Mouse (Mus musculus): ENCODE data around the gene Rad51b. TPM values are rescaled to one million over a fixed set of nuclear protein-coding genes. Genes with fewer than 3 reads are reported as not detected.

The Rad51b gene
- total and polyA plus RNA-seq, 3 experiments: 6.5 to 8.6 (median 8.5) TPM

- no peak for TF ChIP-seq HCFC1 (IDR thresholded peaks at IDR 0.05; ENCODE audit: low read depth, low read length)
- TF ChIP-seq MAX (IDR thresholded peaks at IDR 0.05; ENCODE audit: low read length): no peak
- no peak for TF ChIP-seq UBTF (IDR thresholded peaks at IDR 0.05; ENCODE audit: low read depth, low read length)
- no peak for TF ChIP-seq TBP (conservative IDR thresholded peaks at IDR 0.05; ENCODE audit: low read depth, low read length)
- TF ChIP-seq EP300 (IDR thresholded peaks at IDR 0.05; ENCODE audit: low read length): no peak
- Histone ChIP-seq H3K27ac (ENCODE audit: insufficient read depth, low read depth) (no peak overlapping the region), H3K36me3 (replicated peaks in 1 of 2; ENCODE audit: control insufficient read depth in 1 of 2, insufficient read depth in 1 of 2, low read length in 1 of 2) (no peaks in the 10 kb centered on the region), H3K4me2 (ENCODE audit: insufficient read depth, low read depth, poor library complexity, severe bottlenecking) (no peak overlapping the region), H3K4me3 (replicated peaks in 1 of 3; ENCODE audit: low read depth in 2 of 3, low read length in 2 of 3, poor library complexity in 1 of 3) (no peak overlapping the region), H3K4me1 (ENCODE audit: control insufficient read depth in 1 of 2, insufficient read depth in 2 of 2) (peaks cover 2 to 18% of the 10 kb centered on the region in 2 experiments; a peak in 3 of 4 replicates), H3K9me3 (replicated peaks; ENCODE audit: low read length) (peaks cover 16% of the 10 kb centered on the region), H3K79me2 (replicated peaks; ENCODE audit: control insufficient read depth, extremely low read depth, insufficient read depth, poor library complexity, severe bottlenecking) (no peaks in the 10 kb centered on the region), H3K9ac (ENCODE audit: insufficient read depth, low read depth) (no peak overlapping the region), H3K27me3 (replicated peaks) (no peaks in the 10 kb centered on the region)
- dilution Hi-C loops (cut with MboI; ENCODE audit: extremely low pct_ligation_motif_present, extremely low pct_unique_long_range_greater_than_20kb, low sequenced_read_pairs) (no loop called here), in situ Hi-C loops (cut with MboI; ENCODE audit: low pct_ligation_motif_present, low pct_unique_long_range_greater_than_20kb, low sequenced_read_pairs) (no loop called here)
- DNase-seq (ENCODE audit: extremely low read depth): peak; percentile 23
These were observed 427.8 kb downstream of the Rad51b start for GRCm38 (mm10) chr12:79724875-79725274.

DNA sequence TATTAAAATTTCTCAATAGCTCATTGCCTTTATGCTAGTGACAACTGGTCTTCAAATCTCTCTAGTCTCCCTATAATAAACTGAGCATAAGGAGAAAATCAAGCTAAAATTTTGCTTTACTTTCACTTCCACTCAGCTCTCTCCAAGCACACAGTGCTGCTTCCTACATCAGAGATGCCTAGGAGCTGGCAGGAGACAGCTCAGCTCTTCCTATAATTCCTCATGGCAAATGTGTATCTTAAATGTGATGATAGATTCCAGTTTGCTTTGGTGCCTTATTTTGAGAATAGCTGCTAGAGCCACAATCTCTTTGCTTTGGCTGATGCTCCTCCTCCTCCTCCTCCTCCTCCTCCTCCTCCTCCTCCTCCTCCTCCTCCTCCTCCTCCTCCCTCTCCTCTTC is 428.6 kb downstream of the Rad51b start:
- TF ChIP-seq MAFK (IDR thresholded peaks at IDR 0.05; ENCODE audit: insufficient replicate concordance, low read length): no peak
- no peak for TF ChIP-seq ZKSCAN1 (IDR thresholded peaks at IDR 0.05; ENCODE audit: borderline replicate concordance, low read depth, low read length)
- no peak for TF ChIP-seq HCFC1 (IDR thresholded peaks at IDR 0.05; ENCODE audit: low read depth, low read length)
- no peak for TF ChIP-seq TBP (conservative IDR thresholded peaks at IDR 0.05; ENCODE audit: low read depth, low read length)
- no peak for TF ChIP-seq NRF1 (IDR thresholded peaks at IDR 0.05; ENCODE audit: low read depth, low read length)
- TF ChIP-seq POLR2AphosphoS2 (IDR thresholded peaks at IDR 0.05; ENCODE audit: low read depth, low read length): no peak
- TF ChIP-seq ETS1 (conservative IDR thresholded peaks at IDR 0.05; ENCODE audit: low read depth, low read length): no peak
- TF ChIP-seq NELFE (IDR thresholded peaks at IDR 0.05; ENCODE audit: low read depth, low read length): no peak
- no peak for TF ChIP-seq ZNF384 (IDR thresholded peaks at IDR 0.05; ENCODE audit: low read depth, low read length)
- TF ChIP-seq RCOR1 (conservative IDR thresholded peaks at IDR 0.05; ENCODE audit: low read depth, low read length): no peak
- TF ChIP-seq CTCF (conservative IDR thresholded peaks at IDR 0.05 in 1 of 2, IDR thresholded peaks at IDR 0.05 in 1 of 2; ENCODE audit: low read depth in 2 of 2, low read length in 2 of 2): no peak
- no peak for TF ChIP-seq JUN (IDR thresholded peaks at IDR 0.05; ENCODE audit: insufficient read depth, low read depth, low read length)
- no peak for TF ChIP-seq IRF4 (IDR thresholded peaks at IDR 0.05; ENCODE audit: low read depth, low read length)
- TF ChIP-seq E2F4 (IDR thresholded peaks at IDR 0.05; ENCODE audit: insufficient replicate concordance, low read depth, low read length): no peak
- in situ Hi-C loops (cut with MboI; ENCODE audit: low pct_ligation_motif_present, low pct_unique_long_range_greater_than_20kb, low sequenced_read_pairs) (no loop called here), dilution Hi-C loops (cut with MboI; ENCODE audit: extremely low pct_ligation_motif_present, extremely low pct_unique_long_range_greater_than_20kb, low sequenced_read_pairs) (no loop called here)
- no peaks in the 10 kb centered on the region for H3K27me3 ChIP-seq (replicated peaks)
- no peaks in the 10 kb centered on the region for H3K79me2 ChIP-seq (replicated peaks; ENCODE audit: control insufficient read depth, extremely low read depth, insufficient read depth, poor library complexity, severe bottlenecking)
- peaks cover 16% of the 10 kb centered on the region for H3K9me3 ChIP-seq (replicated peaks; ENCODE audit: low read length)
- H3K36me3 ChIP-seq (replicated peaks in 1 of 2; ENCODE audit: control insufficient read depth in 1 of 2, insufficient read depth in 1 of 2, low read length in 1 of 2): no peaks in the 10 kb centered on the region
- H3K4me2 ChIP-seq (ENCODE audit: insufficient read depth, low read depth, poor library complexity, severe bottlenecking): no peak overlapping the region
- no peak overlapping the region for H3K4me3 ChIP-seq (replicated peaks in 1 of 3; ENCODE audit: low read depth in 2 of 3, low read length in 2 of 3, poor library complexity in 1 of 3)
- no peak overlapping the region for H3K27ac ChIP-seq (ENCODE audit: insufficient read depth, low read depth)
- no peak for DNase-seq (ENCODE audit: extremely low read depth)
- no peak overlapping the region for H3K9ac ChIP-seq (ENCODE audit: insufficient read depth, low read depth)
- H3K4me1 ChIP-seq (ENCODE audit: control insufficient read depth in 1 of 2, insufficient read depth in 2 of 2): peaks cover 0 to 12% of the 10 kb centered on the region in 2 experiments; a peak in 3 of 4 replicates
